ENCODE assay signal across 9 mouse cellular contexts in the genomic region with DNA sequence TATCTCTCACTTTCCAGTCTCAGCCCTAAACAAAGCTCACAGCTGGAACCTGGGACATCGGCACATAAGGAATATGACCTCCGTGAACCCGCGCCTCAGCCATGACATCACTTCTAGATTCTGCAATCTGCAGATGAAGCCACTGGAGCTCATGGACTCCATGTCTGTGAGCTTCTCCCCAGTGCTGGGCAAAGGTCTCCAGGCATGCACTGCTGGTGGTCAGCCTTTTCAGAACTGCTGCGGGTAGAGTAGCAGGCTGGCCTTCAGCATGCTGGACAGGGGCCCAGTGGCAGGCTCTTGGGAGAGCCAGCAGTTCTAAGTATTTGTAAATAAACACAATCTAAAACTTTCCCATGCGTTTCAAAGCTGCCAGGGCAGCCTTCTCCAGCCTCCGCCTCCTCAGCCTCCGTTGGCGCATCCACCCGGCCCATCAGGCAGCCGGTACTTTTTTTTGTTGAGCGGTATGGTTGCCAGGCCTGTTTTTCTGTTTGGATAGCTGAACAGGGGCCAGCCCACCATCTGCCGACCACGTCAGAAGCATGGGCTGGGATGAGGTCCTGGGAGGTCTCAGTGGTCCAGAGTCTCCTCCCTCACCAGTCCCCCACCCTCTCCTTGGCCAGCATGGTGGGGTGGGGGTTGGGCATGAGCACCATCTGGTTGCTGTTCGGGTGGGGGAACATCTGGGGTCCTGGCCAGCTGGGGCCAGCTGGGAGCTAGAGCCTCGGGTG. TPM values are rescaled to one million over a fixed set of nuclear protein-coding genes. Genes with fewer than 3 reads are reported as not detected.
DNase-seq lines count a peak whose midpoint lies in the region; ATAC-seq and TF ChIP-seq lines count a peak whose summit lies in the region.
"Had no signal": no experiment of that assay in that cellular context is flagged by ENCODE, and none has a peak within 500 bp of the region (broad histone marks: within the 10 kb centered on the region; RNA-seq: fewer than 3 reads in every experiment).

No protein-coding gene starts in this region.

- 35% methylated on average over 16 of the region's 16 CpGs for WGBS in forebrain, postnatal 0 days
- 17% methylated on average over 16 of the region's 16 CpGs for WGBS in intestine, embryonic 14.5 days
- 25% methylated on average over 16 of the region's 16 CpGs for WGBS in limb, embryonic 12.5 days
- 41% methylated on average over 16 of the region's 16 CpGs for WGBS in neural tube, embryonic 11.5 days

- H3K36me3 ChIP-seq in forebrain, postnatal 0 days (ENCODE audit: insufficient read depth), result peaks cover 10% of the 10 kb centered on the region
- H3K36me3 ChIP-seq in intestine, embryonic 14.5 days (ENCODE audit: control insufficient read depth, insufficient read depth, low read length), result no peaks in the 10 kb centered on the region
- peaks cover 16% of the 10 kb centered on the region; the same call in 1 of the 2 replicates for H3K36me3 ChIP-seq in limb, embryonic 12.5 days
- no peaks in the 10 kb centered on the region for H3K36me3 ChIP-seq in neural tube, embryonic 11.5 days (ENCODE audit: control insufficient read depth, insufficient read depth, low read length)

- DNase-seq in adrenal gland, adult 2 months, result peak; percentile 53
- no peak for DNase-seq in adrenal gland, adult 18-20 months (ENCODE audit: low spot score in 2 of 2)
- DNase-seq in cerebellum, adult 18-20 months, result peak; percentile 67 to 69
- DNase-seq in forebrain, postnatal 0 days, result peak; percentile 67
- DNase-seq in intestine, embryonic 14.5 days (ENCODE audit: low spot score), result peak; percentile 69
- DNase-seq in neural tube, embryonic 11.5 days (ENCODE audit: low spot score), result peak; percentile 57
- DNase-seq in natural killer cell, adult 2 months (ENCODE audit: low spot score in 2 of 2), result no peak

- no peak for TF ChIP-seq CTCF in forebrain, postnatal 0 days (IDR thresholded peaks at IDR 0.05; ENCODE audit: low read depth)

- H3K27ac ChIP-seq in forebrain, postnatal 0 days (ENCODE audit: low read depth, low read length), result no peak overlapping the region
- H3K27ac ChIP-seq in intestine, embryonic 14.5 days (ENCODE audit: low read depth), result peak overlapping the region; percentile 65; the same call in 1 of the 2 replicates
- H3K27ac ChIP-seq in limb, embryonic 12.5 days, result peak overlapping the region; percentile 53; the same call in 1 of the 2 replicates
- no peak overlapping the region; the same call in 1 of the 2 replicates for H3K27ac ChIP-seq in neural tube, embryonic 11.5 days (ENCODE audit: low read depth, low read length)

- no peaks in the 10 kb centered on the region for H3K9me3 ChIP-seq in forebrain, postnatal 0 days (ENCODE audit: low read length)
- no peaks in the 10 kb centered on the region for H3K9me3 ChIP-seq in intestine, embryonic 14.5 days (ENCODE audit: control insufficient read depth, low read length)
- no peaks in the 10 kb centered on the region for H3K9me3 ChIP-seq in limb, embryonic 12.5 days
- no peaks in the 10 kb centered on the region for H3K9me3 ChIP-seq in neural tube, embryonic 11.5 days (ENCODE audit: control insufficient read depth, low read length)

- no peak overlapping the region for H3K9ac ChIP-seq in forebrain, postnatal 0 days
- no peak overlapping the region for H3K9ac ChIP-seq in intestine, embryonic 14.5 days (ENCODE audit: low read length)
- no peak overlapping the region for H3K9ac ChIP-seq in limb, embryonic 12.5 days (replicated peaks)
- no peak overlapping the region for H3K9ac ChIP-seq in neural tube, embryonic 11.5 days (ENCODE audit: low read length)

- no peaks in the 10 kb centered on the region for H3K27me3 ChIP-seq in forebrain, postnatal 0 days (ENCODE audit: insufficient read depth, low read length)
- H3K27me3 ChIP-seq in intestine, embryonic 14.5 days (replicated peaks; ENCODE audit: control insufficient read depth, insufficient read depth, low read length), result no peaks in the 10 kb centered on the region
- 0 out of 2 replicates have a peak, but pooled peaks cover 5% of the 10 kb centered on the region for H3K27me3 ChIP-seq in limb, embryonic 12.5 days
- H3K27me3 ChIP-seq in neural tube, embryonic 11.5 days (ENCODE audit: control insufficient read depth, insufficient read depth, low read length), result no peaks in the 10 kb centered on the region

- no peaks in the 10 kb centered on the region for H3K4me1 ChIP-seq in forebrain, postnatal 0 days (ENCODE audit: insufficient read depth)
- H3K4me1 ChIP-seq in intestine, embryonic 14.5 days (replicated peaks; ENCODE audit: control insufficient read depth, insufficient read depth, low read length), result peaks cover 49% of the 10 kb centered on the region
- peaks cover 48% of the 10 kb centered on the region for H3K4me1 ChIP-seq in limb, embryonic 12.5 days (replicated peaks)
- H3K4me1 ChIP-seq in neural tube, embryonic 11.5 days (ENCODE audit: control insufficient read depth, insufficient read depth, low read length), result peaks cover 19% of the 10 kb centered on the region

- H3K4me3 ChIP-seq in forebrain, postnatal 0 days (ENCODE audit: low read depth, low read length), result no peak overlapping the region
- no peak overlapping the region for H3K4me3 ChIP-seq in intestine, embryonic 14.5 days (ENCODE audit: low read depth, low read length)
- H3K4me3 ChIP-seq in limb, embryonic 12.5 days (replicated peaks), result no peak overlapping the region
- no peak overlapping the region for H3K4me3 ChIP-seq in neural tube, embryonic 11.5 days (ENCODE audit: low read depth, low read length)

- H3K4me2 ChIP-seq in forebrain, postnatal 0 days (ENCODE audit: low read depth), result no peak overlapping the region
- H3K4me2 ChIP-seq in intestine, embryonic 14.5 days (ENCODE audit: low read length), result peak overlapping the region; percentile 12
- H3K4me2 ChIP-seq in limb, embryonic 12.5 days, result no peak overlapping the region; the same call in 1 of the 2 replicates
- no peak overlapping the region for H3K4me2 ChIP-seq in neural tube, embryonic 11.5 days (ENCODE audit: low read depth)

- ATAC-seq in forebrain, postnatal 0 days, result peak; percentile 52
- ATAC-seq in intestine, embryonic 14.5 days (replicated peaks; ENCODE audit: low FRiP score, low TSS enrichment, low read depth), result no peak; the same call in 1 of the 2 replicates
- ATAC-seq in limb, embryonic 12.5 days (ENCODE audit: insufficient number of reproducible peaks, insufficient read depth, low FRiP score, low TSS enrichment, low read depth), result no peak
- no peak for ATAC-seq in neural tube, embryonic 11.5 days (ENCODE audit: insufficient read depth, low FRiP score, low TSS enrichment)

RNA-seq across cellular contexts. Expression of a gene that starts 17.1 kb away (rescaled TPM):
- not detected for total RNA-seq in adrenal gland, adult 2 months (2021)
- polyA plus RNA-seq in adrenal gland, adult 2 months (2012; rRNA removed), result not detected in 2 replicates
- total RNA-seq in adrenal gland, adult 18-20 months (2021), result not detected
- total RNA-seq in forebrain, postnatal 0 days (2014; rRNA removed), result not detected in 2 replicates
- polyA plus RNA-seq in forebrain, postnatal 0 days (2015; fragmentation: Nextera tagmentation; extraction: Ambion mirVana), result not detected in 2 replicates
- polyA plus RNA-seq in intestine, embryonic 14.5 days (2014; fragmentation: Nextera tagmentation; extraction: Ambion mirVana), result not detected in 2 replicates
- not detected in 2 replicates for polyA plus RNA-seq in limb, embryonic 12.5 days (2016; fragmentation: Nextera tagmentation; extraction: Ambion mirVana)
- not detected in 2 replicates for polyA plus RNA-seq in neural tube, embryonic 11.5 days (2014; fragmentation: Nextera tagmentation; extraction: Ambion mirVana)
- total RNA-seq: left cerebral cortex, postnatal 14 days had no signal

RNA-seq across cellular contexts. Expression of a gene that starts 28.2 kb away (rescaled TPM):
- 10 to 100 TPM; 53.8 to 55.5 TPM for total RNA-seq in adrenal gland, adult 2 months (2021)
- 159 and 161 TPM in 2 replicates for polyA plus RNA-seq in adrenal gland, adult 2 months (2012; rRNA removed)
- total RNA-seq in adrenal gland, adult 18-20 months (2021), result 10 to 100 TPM; 63.1 to 64.5 TPM
- 15.3 and 31.8 TPM in 2 replicates for total RNA-seq in forebrain, postnatal 0 days (2014; rRNA removed)
- polyA plus RNA-seq in forebrain, postnatal 0 days (2015; fragmentation: Nextera tagmentation; extraction: Ambion mirVana), result 137 and 157 TPM in 2 replicates
- polyA plus RNA-seq in intestine, embryonic 14.5 days (2014; fragmentation: Nextera tagmentation; extraction: Ambion mirVana), result 67.3 and 71.8 TPM in 2 replicates
- polyA plus RNA-seq in limb, embryonic 12.5 days (2016; fragmentation: Nextera tagmentation; extraction: Ambion mirVana), result 39.0 and 48.0 TPM in 2 replicates
- polyA plus RNA-seq in neural tube, embryonic 11.5 days (2014; fragmentation: Nextera tagmentation; extraction: Ambion mirVana), result 55.6 and 59.7 TPM in 2 replicates

RNA-seq across cellular contexts. Expression of a gene that starts 28.4 kb away (rescaled TPM):
- total RNA-seq in adrenal gland, adult 2 months (2021), result 1 to 10 TPM; 6.0 to 7.8 TPM
- 6.8 and 8.0 TPM in 2 replicates for polyA plus RNA-seq in adrenal gland, adult 2 months (2012; rRNA removed)
- 1 to 10 TPM; 5.0 to 6.1 TPM for total RNA-seq in adrenal gland, adult 18-20 months (2021)
- 8.8 and 12.8 TPM in 2 replicates for total RNA-seq in forebrain, postnatal 0 days (2014; rRNA removed)
- polyA plus RNA-seq in forebrain, postnatal 0 days (2015; fragmentation: Nextera tagmentation; extraction: Ambion mirVana), result 6.0 and 8.4 TPM in 2 replicates
- polyA plus RNA-seq in intestine, embryonic 14.5 days (2014; fragmentation: Nextera tagmentation; extraction: Ambion mirVana), result 12.2 and 13.8 TPM in 2 replicates
- 5.9 and 8.4 TPM in 2 replicates for polyA plus RNA-seq in limb, embryonic 12.5 days (2016; fragmentation: Nextera tagmentation; extraction: Ambion mirVana)
- polyA plus RNA-seq in neural tube, embryonic 11.5 days (2014; fragmentation: Nextera tagmentation; extraction: Ambion mirVana), result 5.4 and 6.6 TPM in 2 replicates

RNA-seq across cellular contexts. Expression of a gene that starts 59.2 kb away (rescaled TPM):
- total RNA-seq in adrenal gland, adult 2 months (2021), result 10 to 100 TPM; 13.9 to 16.2 TPM
- polyA plus RNA-seq in adrenal gland, adult 2 months (2012; rRNA removed), result 19.3 and 20.3 TPM in 2 replicates
- 10 to 100 TPM; 10.5 to 28.9 TPM for total RNA-seq in adrenal gland, adult 18-20 months (2021)
- total RNA-seq in forebrain, postnatal 0 days (2014; rRNA removed), result 4.5 and 5.6 TPM in 2 replicates
- 4.9 and 9.5 TPM in 2 replicates for polyA plus RNA-seq in forebrain, postnatal 0 days (2015; fragmentation: Nextera tagmentation; extraction: Ambion mirVana)
- 3.9 and 4.0 TPM in 2 replicates for polyA plus RNA-seq in intestine, embryonic 14.5 days (2014; fragmentation: Nextera tagmentation; extraction: Ambion mirVana)
- 2.8 and 3.3 TPM in 2 replicates for polyA plus RNA-seq in limb, embryonic 12.5 days (2016; fragmentation: Nextera tagmentation; extraction: Ambion mirVana)
- polyA plus RNA-seq in neural tube, embryonic 11.5 days (2014; fragmentation: Nextera tagmentation; extraction: Ambion mirVana), result 7.5 and 8.5 TPM in 2 replicates

Comparison
In these comparisons a context has a peak if more than half of its experiments do, and no peak if none do; other contexts are left out.
1. DNase-seq: peak in adrenal gland, adult 2 months (single experiment), cerebellum, adult 18-20 months (2 of 2), forebrain, postnatal 0 days (single experiment), intestine, embryonic 14.5 days (single experiment) and neural tube, embryonic 11.5 days (single experiment); none in adrenal gland, adult 18-20 months (0 of 2) and natural killer cell, adult 2 months (0 of 2).
2. H3K27ac ChIP-seq: peak in intestine, embryonic 14.5 days (single experiment) and limb, embryonic 12.5 days (single experiment); none in forebrain, postnatal 0 days (single experiment) and neural tube, embryonic 11.5 days (single experiment).